Mouse (Mus musculus) B cell, adult 67 days (primary cell): ENCODE results near the gene Hyal5. TPM values are rescaled to one million over a fixed set of nuclear protein-coding genes. Genes with fewer than 3 reads are reported as not detected.

Experiments
- total RNA-seq, 2 experiments: library from RNA; stranded (reverse); gene quantifications; 4 replicates each; pipeline ENCODE4 v1.2.4; 2023

Gene Hyal5
- not detected for total RNA-seq

GRCm38 (mm10) chr6:24857697-24858096 lies at the start of gene Hyal5:
Gene Hyal5, plus strand, starts transcription at chr6:24857997.

Other genes with a start within 250 kb of the Hyal5 start
- 10 to 100 TPM; 47.5 to 57.3 TPM for gene Wasl, start 193.0 kb upstream of the Hyal5 start, total RNA-seq
- gene Hyal6, start 124.8 kb upstream of the Hyal5 start, total RNA-seq: not detected
- not detected for gene Hyal4, start 109.7 kb upstream of the Hyal5 start, total RNA-seq
- gene Spam1, start 66.8 kb upstream of the Hyal5 start, total RNA-seq: not detected
- not detected for gene Tmem229a, start 98.3 kb downstream of the Hyal5 start, total RNA-seq